Mouse (Mus musculus): ENCODE measurements around the gene 4930556J24Rik.

GRCm38 (mm10) chr11:3895933-3896332 is 80.6 kb downstream of the 4930556J24Rik start:
- TF ChIP-seq CTCF (IDR thresholded peaks at IDR 0.05; ENCODE audit: control insufficient read depth, insufficient read depth, insufficient read length): no peak
- no peak for TF ChIP-seq MAX (IDR thresholded peaks at IDR 0.05)
- no peak for TF ChIP-seq FOSL1 (IDR thresholded peaks at IDR 0.05; ENCODE audit: insufficient read depth, low read length, poor library complexity, severe bottlenecking)

All from C2C12 (cell line).